Mouse (Mus musculus) MEL (cell line): ENCODE results near the gene Inppl1. TPM values are rescaled to one million over a fixed set of nuclear protein-coding genes. Genes with fewer than 3 reads are reported as not detected.

Source experiments
- DNase-seq: peaks from one replicate; pipeline ENCODE4 v3.0.0; 2011; ENCODE audit warnings: low read depth, low spot score
- H3K27ac ChIP-seq: 2 replicates; pipeline ENCODE4 v1.5.1; 2012; ENCODE audit warnings: low read depth, mild to moderate bottlenecking, control low read depth, low read length, moderate library complexity; ENCODE audit not compliant: control insufficient read depth
- H3K27me3 ChIP-seq, 2 experiments: fragments of 150-350 bp in 1 of 2; sonication (generic) in 1 of 2; 2 replicates each; pipeline ENCODE4 v1.6.1; 2012; ENCODE audit warnings: low read length in 2 of 2, mild to moderate bottlenecking in 2 of 2, improper control_type of control experiment in 1 of 2, moderate library complexity in 1 of 2; ENCODE audit not compliant: insufficient read depth in 2 of 2, control insufficient read depth in 1 of 2
- H3K36me3 ChIP-seq, 2 experiments: 2 replicates each; pipeline ENCODE4 v1.6.1; 2012 to 2014; ENCODE audit warnings: low read length in 2 of 2, improper control_type of control experiment in 1 of 2, inconsistent platforms in 1 of 2, mild to moderate bottlenecking in 1 of 2; ENCODE audit not compliant: insufficient read depth in 2 of 2, control insufficient read depth in 1 of 2
- H3K4me1 ChIP-seq, 2 experiments: fragments of 150-350 bp in 1 of 2; sonication (generic) in 1 of 2; 2 replicates each; pipeline ENCODE4 v1.6.1; 2012; ENCODE audit warnings: low read length in 2 of 2, improper control_type of control experiment in 1 of 2, mild to moderate bottlenecking in 1 of 2; ENCODE audit not compliant: insufficient read depth in 2 of 2, control insufficient read depth in 1 of 2
- H3K4me3 ChIP-seq, 2 experiments: fragments of 150-350 bp in 1 of 2; sonication (generic) in 1 of 2; 2 replicates each; pipeline ENCODE4 v1.5.1; 2012; ENCODE audit warnings: low read depth in 2 of 2, low read length in 2 of 2, mild to moderate bottlenecking in 2 of 2, moderate library complexity in 2 of 2, control low read depth in 1 of 2, improper control_type of control experiment in 1 of 2; ENCODE audit not compliant: control insufficient read depth in 1 of 2, insufficient read depth in 1 of 2
- H3K79me2 ChIP-seq: 2 replicates; pipeline ENCODE4 v1.6.1; 2012; ENCODE audit warnings: mild to moderate bottlenecking, low read length, moderate library complexity; ENCODE audit not compliant: control insufficient read depth, poor library complexity, insufficient read depth
- H3K9ac ChIP-seq: 2 replicates; pipeline ENCODE4 v1.6.1; 2012; ENCODE audit warnings: low read depth, mild to moderate bottlenecking, control low read depth, low read length, moderate library complexity; ENCODE audit not compliant: control insufficient read depth, poor library complexity, severe bottlenecking
- H3K9me3 ChIP-seq: fragments of 150-350 bp; sonication (generic); replicated peaks from 2 replicates; pipeline ENCODE4 v1.6.1; 2012; ENCODE audit warnings: mild to moderate bottlenecking, low read length, improper control_type of control experiment, moderate library complexity; ENCODE audit not compliant: insufficient read depth
- E2F4 ChIP-seq: IDR thresholded peaks from 2 replicates; pipeline ENCODE4 v1.6.1; 2011; ENCODE audit warnings: low read depth, low read length, improper control_type of control experiment, borderline replicate concordance
- EP300 ChIP-seq, 2 experiments: IDR thresholded peaks; 2 replicates each; pipeline ENCODE4 v1.6.1; 2011; ENCODE audit warnings: improper control_type of control experiment in 2 of 2, low read length in 2 of 2, low read depth in 1 of 2, mild to moderate bottlenecking in 1 of 2
- GABPA ChIP-seq: IDR thresholded peaks from 2 replicates; pipeline ENCODE4 v1.6.1; 2012; ENCODE audit warnings: low read depth, mild to moderate bottlenecking, inconsistent platforms, low read length, improper control_type of control experiment, moderate library complexity
- MAX ChIP-seq: IDR thresholded peaks from 2 replicates; pipeline ENCODE4 v1.6.1; 2011; ENCODE audit warnings: low read length, improper control_type of control experiment
- POLR2AphosphoS5 ChIP-seq: IDR thresholded peaks from 2 replicates; pipeline ENCODE4 v1.6.1; 2012; ENCODE audit warnings: low read depth, borderline replicate concordance, mild to moderate bottlenecking, inconsistent platforms, low read length, moderate library complexity, mixed read lengths
- TAL1 ChIP-seq: IDR thresholded peaks from 2 replicates; pipeline ENCODE4 v1.6.1; 2012; ENCODE audit warnings: mild to moderate bottlenecking, inconsistent platforms, low read length, moderate library complexity, mixed read lengths
- TCF12 ChIP-seq: IDR thresholded peaks from 2 replicates; pipeline ENCODE4 v1.6.1; 2014; ENCODE audit warnings: low read depth, mild to moderate bottlenecking, inconsistent platforms, low read length, improper control_type of control experiment, moderate library complexity
- ZC3H11A ChIP-seq: IDR thresholded peaks from 2 replicates; pipeline ENCODE4 v1.6.1; 2012; ENCODE audit warnings: low read depth, mild to moderate bottlenecking, inconsistent platforms, low read length, improper control_type of control experiment
- polyA plus RNA-seq, 2 experiments: library from polyadenylated mRNA; stranded (reverse) in 1 of 2; unstranded in 1 of 2; fragments of >175 nt in 1 of 2; fragments of >200 nt in 1 of 2; gene quantifications; 2 replicates each; pipeline versions ENCODE4 v1.2.1 to v1.2.4; 2012; ENCODE audit warnings: low replicate concordance in 2 of 2, low read depth in 1 of 2; ENCODE audit not compliant: insufficient read length in 2 of 2, insufficient read depth in 1 of 2, missing spikeins in 1 of 2
- total RNA-seq: library from RNA; depleted of rRNA; stranded (reverse); fragments of 300-350 nt; gene quantifications from 2 replicates; pipeline ENCODE4 v1.2.3, GENCODE M21; 2012

Gene Inppl1
- total and polyA plus RNA-seq, 3 experiments: 9.5 to 31.3 TPM; not detected in 1

GRCm38 (mm10) chr7:101847934-101848333 lies 9.9 kb upstream of the Inppl1 start:
- TF ChIP-seq E2F4 (no peak), EP300 (IDR thresholded peaks at IDR 0.05; ENCODE audit: low read depth in 1 of 2, low read length in 2 of 2) (no peak), TCF12 (no peak), TAL1 (no peak), ZC3H11A (no peak)
- H3K9me3 ChIP-seq: no peaks in the 10 kb centered on the region
- no peak overlapping the region for H3K4me3 ChIP-seq
- H3K9ac ChIP-seq: no peak overlapping the region
- no peaks in the 10 kb centered on the region for H3K4me1 ChIP-seq
- no peaks in the 10 kb centered on the region for H3K79me2 ChIP-seq
- no peaks in the 10 kb centered on the region for H3K36me3 ChIP-seq
- H3K27me3 ChIP-seq: no peaks in the 10 kb centered on the region
- no peak overlapping the region for H3K27ac ChIP-seq
- no peak for DNase-seq

- no peak for TF ChIP-seq POLR2AphosphoS5
- no peak for TF ChIP-seq MAX
- TF ChIP-seq GABPA: no peak
- Histone ChIP-seq H3K9ac (no peak overlapping the region), H3K9me3 (no peaks in the 10 kb centered on the region), H3K36me3 (no peaks in the 10 kb centered on the region), H3K4me3 (no peak overlapping the region), H3K79me2 (no peaks in the 10 kb centered on the region), H3K27me3 (no peaks in the 10 kb centered on the region), H3K4me1 (no peaks in the 10 kb centered on the region), H3K27ac (no peak overlapping the region)
- DNase-seq: no peak
Observed at GRCm38 (mm10) chr7:101844186-101844585, 6.2 kb upstream of the Inppl1 start.

- TF ChIP-seq EP300 (IDR thresholded peaks at IDR 0.05; ENCODE audit: low read depth in 1 of 2, low read length in 2 of 2) (no peak), MAX (0 out of 2 replicates have a peak, but pooled peaks have one; percentile 9), POLR2AphosphoS5 (no peak)
- TF ChIP-seq, all 39 proteins: peak for 1
- DNase-seq: peak; percentile 61
- Histone ChIP-seq H3K36me3 (no peaks in the 10 kb centered on the region), H3K27me3 (no peaks in the 10 kb centered on the region), H3K79me2 (peaks cover 3% of the 10 kb centered on the region; the same call in 1 of the 2 replicates), H3K9ac (peak overlapping the region; percentile 81), H3K27ac (peak overlapping the region; percentile 41; the same call in 1 of the 2 replicates), H3K9me3 (no peaks in the 10 kb centered on the region), H3K4me1 (0 out of 4 replicates have a peak, but pooled peaks cover 0 to 5% of the 10 kb centered on the region in 2 experiments), H3K4me3 (peak overlapping the region; percentile 69 to 100)
Observed at GRCm38 (mm10) chr7:101837154-101837605, 849 bp downstream of the Inppl1 start.
